In the genomic region with DNA sequence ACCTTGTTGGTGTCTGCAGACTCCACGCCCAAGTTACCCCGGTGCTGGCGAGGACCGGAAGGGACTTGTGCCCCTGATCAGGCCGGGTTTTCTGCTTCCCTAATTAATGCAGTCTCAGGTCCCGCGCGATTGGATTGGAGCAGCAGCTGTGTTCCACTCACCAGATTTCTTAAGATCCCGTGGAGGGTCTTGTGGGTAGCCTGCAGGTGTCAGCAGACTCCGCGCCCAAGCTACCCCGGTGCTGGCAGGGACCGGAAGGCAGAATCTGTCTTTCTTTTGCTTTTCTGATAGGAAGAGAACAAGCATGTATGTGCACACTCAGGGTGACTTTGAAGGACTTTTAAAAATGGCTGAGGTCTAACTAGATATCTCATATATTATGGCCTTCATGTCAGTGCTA, we compare ENCODE assay signal across 8 mouse cellular contexts.
DNase-seq lines count a peak whose midpoint lies in the region; ATAC-seq and TF ChIP-seq lines count a peak whose summit lies in the region.
"Not testable (repeated sequence)": the region's sequence is repeated elsewhere in the genome, so short reads cannot be mapped to it uniquely, and the experiment has no call there.

No protein-coding gene starts in this region.

- not testable (repeated sequence) for H3K4me3 ChIP-seq in CH12.LX (replicated peaks in 1 of 3; ENCODE audit: low read depth in 2 of 3, low read length in 2 of 3, poor library complexity in 1 of 3); midbrain, postnatal 0 days (ENCODE audit: low read depth, low read length); stomach, postnatal 0 days (ENCODE audit: low read depth, low read length)

- dilution Hi-C loops in CH12.LX (cut with MboI; ENCODE audit: extremely low pct_ligation_motif_present, extremely low pct_unique_long_range_greater_than_20kb, low sequenced_read_pairs): not testable (repeated sequence)

- H3K4me2 ChIP-seq in CH12.LX (ENCODE audit: insufficient read depth, low read depth, poor library complexity, severe bottlenecking); midbrain, postnatal 0 days (ENCODE audit: low read depth, low read length, poor library complexity, severe bottlenecking); stomach, postnatal 0 days (replicated peaks; ENCODE audit: low read depth): not testable (repeated sequence)

- H3K27me3 ChIP-seq in CH12.LX (replicated peaks); midbrain, postnatal 0 days (ENCODE audit: insufficient read depth, low read length); stomach, postnatal 0 days (ENCODE audit: control insufficient read depth, insufficient read depth, low read length): not testable (repeated sequence)

- TF ChIP-seq CTCF in CH12.LX (conservative IDR thresholded peaks at IDR 0.05 in 1 of 2, IDR thresholded peaks at IDR 0.05 in 1 of 2; ENCODE audit: low read depth in 2 of 2, low read length in 2 of 2): peak in 1 of 2 experiments; percentile 53; a peak in 2 of 4 replicates
- not testable (repeated sequence) for TF ChIP-seq CTCF in brain, embryonic 14.5 days (IDR thresholded peaks at IDR 0.05; ENCODE audit: borderline replicate concordance, extremely low read depth, insufficient read depth, insufficient read length)
- peak; percentile 6; the same call in 1 of the 2 replicates for TF ChIP-seq CTCF in midbrain, postnatal 0 days (IDR thresholded peaks at IDR 0.05)
- TF ChIP-seq CTCF in stomach, postnatal 0 days (IDR thresholded peaks at IDR 0.05; ENCODE audit: low read depth): 0 out of 2 replicates have a peak, but pooled peaks have one; percentile 7

- not testable (repeated sequence) for H3K27ac ChIP-seq in CH12.LX (ENCODE audit: insufficient read depth, low read depth); midbrain, postnatal 0 days (ENCODE audit: low read depth, low read length); stomach, postnatal 0 days (replicated peaks)

- in situ Hi-C loops in CH12.LX (cut with MboI; ENCODE audit: low pct_ligation_motif_present, low pct_unique_long_range_greater_than_20kb, low sequenced_read_pairs): not testable (repeated sequence)

- H3K4me1 ChIP-seq in CH12.LX (ENCODE audit: control insufficient read depth in 1 of 2, insufficient read depth in 2 of 2); midbrain, postnatal 0 days (ENCODE audit: insufficient read depth, low read length); stomach, postnatal 0 days (replicated peaks; ENCODE audit: control insufficient read depth, insufficient read depth): not testable (repeated sequence)

- peak; percentile 54 for TF ChIP-seq RAD21 in CH12.LX (IDR thresholded peaks at IDR 0.05; ENCODE audit: low read depth, low read length)

- ATAC-seq in midbrain, postnatal 0 days (ENCODE audit: low FRiP score); stomach, postnatal 0 days (ENCODE audit: low FRiP score, low TSS enrichment): not testable (repeated sequence)

- not testable (repeated sequence) for H3K79me2 ChIP-seq in CH12.LX (replicated peaks; ENCODE audit: control insufficient read depth, extremely low read depth, insufficient read depth, poor library complexity, severe bottlenecking)

- 90% methylated on average over 13 of the region's 13 CpGs for WGBS in midbrain, postnatal 0 days
- 87% methylated on average over 13 of the region's 13 CpGs for WGBS in stomach, postnatal 0 days

- not testable (repeated sequence) for TF ChIP-seq POLR2A in CH12.LX (IDR thresholded peaks at IDR 0.05; ENCODE audit: low read depth, low read length); brain, embryonic 14.5 days (IDR thresholded peaks at IDR 0.05; ENCODE audit: borderline replicate concordance, extremely low read depth, insufficient read depth, insufficient read length, poor library complexity, severe bottlenecking)

- not testable (repeated sequence) for TF ChIP-seq EP300 in CH12.LX (IDR thresholded peaks at IDR 0.05; ENCODE audit: low read length); stomach, postnatal 0 days (optimal IDR thresholded peaks at IDR 0.05)

- H3K9ac ChIP-seq in CH12.LX (ENCODE audit: insufficient read depth, low read depth); midbrain, postnatal 0 days (replicated peaks; ENCODE audit: low read length, poor library complexity, severe bottlenecking); stomach, postnatal 0 days (ENCODE audit: low read length): not testable (repeated sequence)

- not testable (repeated sequence) for H3K9me3 ChIP-seq in CH12.LX (replicated peaks; ENCODE audit: low read length); midbrain, postnatal 0 days (ENCODE audit: low read length); stomach, postnatal 0 days (ENCODE audit: control insufficient read depth, low read length)

- DNase-seq in CD4-positive helper T cell, adult 2 months (ENCODE audit: low read depth, low spot score): peak; percentile 32
- not testable (repeated sequence) for DNase-seq in CH12.LX (ENCODE audit: extremely low read depth); midbrain, postnatal 0 days (ENCODE audit: low spot score); stomach, postnatal 0 days (ENCODE audit: low spot score)
- DNase-seq in brain, embryonic 14.5 days (ENCODE audit: low read depth): peak; percentile 1
- peak; percentile 52 for DNase-seq in induced T-regulatory cell, adult 2 months (ENCODE audit: low read depth)
- DNase-seq in thymus, postnatal 10 days (ENCODE audit: low spot score in 2 of 2): peak; percentile 11 to 28
- peak; percentile 45 for DNase-seq in thymus, postnatal 4 days

- not testable (repeated sequence) for H3K36me3 ChIP-seq in CH12.LX (replicated peaks in 1 of 2; ENCODE audit: control insufficient read depth in 1 of 2, insufficient read depth in 1 of 2, low read length in 1 of 2); midbrain, postnatal 0 days (ENCODE audit: insufficient read depth, low read length); stomach, postnatal 0 days (ENCODE audit: control insufficient read depth, insufficient read depth, low read length)

TF ChIP-seq in CH12.LX, 34 proteins besides CTCF, POLR2A, EP300 and RAD21:
- TF ChIP-seq SMC3 (IDR thresholded peaks at IDR 0.05; ENCODE audit: low read depth, low read length): peak; percentile 34
- 0 out of 2 replicates have a peak, but pooled peaks have one; percentile 12 for TF ChIP-seq IRF4 (IDR thresholded peaks at IDR 0.05; ENCODE audit: low read depth, low read length)
